Mouse (Mus musculus) heart, embryonic 16.5 days (tissue): ENCODE measurements around the gene Slfn2. TPM values are rescaled to one million over a fixed set of nuclear protein-coding genes. Genes with fewer than 3 reads are reported as not detected.

ENCODE experiments used
- ATAC-seq: fragments of 200-750 bp; cut with Nextera tagmentation; replicated peaks from 2 replicates; pipeline ENCODE4 v1.8.0; 2017; ENCODE audit warnings: moderate number of reproducible peaks; ENCODE audit not compliant: insufficient read depth, low FRiP score; ENCODE audit errors: extremely low read depth
- H3K27ac ChIP-seq: fragments of 300-500 bp; sonication (generic); 2 replicates; pipeline ENCODE4 v1.5.1; 2014; ENCODE audit warnings: mild to moderate bottlenecking, low read length, control low read depth, moderate library complexity
- H3K27me3 ChIP-seq: fragments of 300-500 bp; sonication (generic); 2 replicates; pipeline ENCODE4 v1.6.1; 2014; ENCODE audit warnings: low read length, mixed read lengths; ENCODE audit not compliant: control insufficient read depth, insufficient read depth
- H3K36me3 ChIP-seq: fragments of 300-500 bp; sonication (generic); 2 replicates; pipeline ENCODE4 v1.6.1; 2014; ENCODE audit not compliant: control insufficient read depth, insufficient read depth
- H3K4me1 ChIP-seq: fragments of 300-500 bp; sonication (generic); 2 replicates; pipeline ENCODE4 v1.6.1; 2014; ENCODE audit warnings: low read length, mixed read lengths; ENCODE audit not compliant: control insufficient read depth, insufficient read depth
- H3K4me2 ChIP-seq: fragments of 300-500 bp; sonication (generic); 2 replicates; pipeline ENCODE4 v1.6.1; 2014; ENCODE audit warnings: low read depth, mild to moderate bottlenecking, control low read depth, low read length
- H3K4me3 ChIP-seq: fragments of 300-500 bp; sonication (generic); 2 replicates; pipeline ENCODE4 v1.5.1; 2014; ENCODE audit warnings: mild to moderate bottlenecking, control low read depth, low read length
- H3K9ac ChIP-seq: fragments of 300-500 bp; sonication (generic); 2 replicates; pipeline ENCODE4 v1.6.1; 2014; ENCODE audit warnings: low read length, control low read depth
- H3K9me3 ChIP-seq: fragments of 300-500 bp; sonication (generic); replicated peaks from 2 replicates; pipeline ENCODE4 v1.6.1; 2016; ENCODE audit warnings: low read length; ENCODE audit not compliant: control insufficient read depth
- WGBS: fragments of 180-500 bp; shearing (Covaris S2); extraction: QIAGEN DNeasy Blood & Tissue Kit; methylation state at CpG from one replicate; pipeline ENCODE4 v1.1.7; 2014; 5-methylcytosine and 5-hydroxymethylcytosine counted together
- polyA plus RNA-seq: library from polyadenylated mRNA; unstranded; fragments of >200 nt; fragmentation: Nextera tagmentation; extraction: Ambion mirVana; gene quantifications from 2 replicates; pipeline ENCODE4 v1.2.1, GENCODE M21; 2015

Slfn2 gene
- polyA plus RNA-seq, 1 experiment from 2014 or later, result 7.9 TPM

DNA sequence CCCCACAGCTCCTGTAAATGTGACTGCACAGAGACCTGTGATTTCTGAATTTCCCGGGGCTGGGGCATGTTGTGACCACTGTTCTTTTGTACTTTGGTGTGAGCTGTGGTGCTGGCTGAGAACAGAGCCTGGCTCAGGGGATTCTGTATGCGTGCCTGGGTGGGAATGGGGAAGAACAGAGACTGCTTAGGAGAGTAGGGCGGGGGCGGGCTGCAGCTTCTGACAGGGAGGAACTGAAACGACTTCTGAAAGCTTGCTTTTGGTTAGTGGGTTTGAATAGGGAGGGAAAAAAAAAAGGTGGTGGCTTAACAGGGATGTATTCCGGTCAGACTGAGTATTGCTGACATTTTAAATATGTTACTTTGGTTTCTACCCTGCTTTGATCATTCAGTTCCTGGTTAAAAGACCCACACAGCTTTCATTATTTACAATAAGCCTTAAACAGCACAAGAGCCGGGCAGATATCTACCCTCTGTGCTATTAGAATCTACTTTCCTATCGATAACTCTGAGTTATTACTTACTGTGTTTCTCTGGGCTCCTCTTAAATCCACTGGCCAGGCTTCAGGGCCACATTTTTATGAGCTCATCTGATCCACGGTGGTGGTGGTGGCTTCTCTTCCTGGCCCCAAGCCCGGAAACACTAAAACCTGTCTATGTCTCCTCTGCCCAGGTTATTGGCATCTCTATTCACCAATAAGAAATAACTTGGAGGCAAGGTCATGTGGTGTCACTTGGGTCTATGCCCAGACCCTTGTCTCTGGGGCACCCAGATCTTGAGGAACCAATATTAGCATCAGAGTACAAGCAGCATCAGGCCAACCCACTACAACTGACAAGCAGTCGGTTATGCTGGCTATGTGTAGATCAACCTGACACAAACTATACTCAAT lies 2.0 kb downstream of the Slfn2 start:
- Histone ChIP-seq H3K9ac (peak overlapping the region; percentile 66), H3K4me2 (peak overlapping the region; percentile 58)
- peak; percentile 88 for ATAC-seq

DNA sequence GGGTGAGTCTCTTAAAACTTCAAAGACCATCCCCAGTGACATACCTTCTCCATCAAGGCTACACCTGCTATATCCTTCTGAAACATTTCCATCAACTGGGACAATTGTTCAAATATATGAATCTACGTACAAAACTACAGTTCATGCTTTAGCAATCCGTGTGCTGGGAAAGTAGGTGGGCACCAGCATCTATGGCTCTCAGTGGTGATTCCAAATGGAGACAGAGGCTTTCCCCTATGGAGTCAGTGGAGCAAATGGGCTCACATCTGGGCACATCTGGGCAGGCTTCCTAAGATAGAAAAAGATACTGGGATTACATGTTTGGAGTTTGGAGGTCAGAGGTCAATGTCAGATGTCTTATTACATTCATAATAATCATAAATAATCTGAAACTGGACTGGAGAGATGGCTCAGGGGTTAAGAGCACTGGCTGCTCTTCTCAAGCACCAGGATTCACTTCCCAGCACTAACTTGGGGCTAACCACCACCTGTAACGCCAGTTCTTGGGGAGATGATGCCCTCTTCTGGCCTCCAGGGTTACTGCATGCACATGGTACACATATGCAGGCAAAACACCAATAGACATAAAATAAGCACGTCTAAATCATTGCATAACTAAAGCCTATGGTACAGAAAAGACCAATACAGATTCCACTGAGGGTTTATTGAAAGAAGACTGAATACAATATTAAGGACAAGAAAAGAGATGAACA lies 3.2 kb downstream of the Slfn2 start:
- H3K27ac ChIP-seq, result no peak overlapping the region
- no peak overlapping the region for H3K4me3 ChIP-seq
- no peak overlapping the region for H3K9ac ChIP-seq
- no peaks in the 10 kb centered on the region for H3K36me3 ChIP-seq
- WGBS, result 71% methylated on average over 4 of the region's 4 CpGs
- ATAC-seq, result no peak
- H3K4me2 ChIP-seq, result no peak overlapping the region
- H3K4me1 ChIP-seq, result peaks cover 3% of the 10 kb centered on the region; the same call in 1 of the 2 replicates
- 0 out of 2 replicates have a peak, but pooled peaks cover 3% of the 10 kb centered on the region for H3K9me3 ChIP-seq
- H3K27me3 ChIP-seq, result no peaks in the 10 kb centered on the region

More for the DNA sequence above, 2.0 kb downstream of the Slfn2 start:
- 33% methylated on average over 11 of the region's 11 CpGs for WGBS
- Histone ChIP-seq H3K4me3 (peak overlapping the region; percentile 47), H3K4me1 (peaks cover 3% of the 10 kb centered on the region; the same call in 1 of the 2 replicates), H3K9me3 (0 out of 2 replicates have a peak, but pooled peaks cover 3% of the 10 kb centered on the region), H3K36me3 (no peaks in the 10 kb centered on the region), H3K27me3 (no peaks in the 10 kb centered on the region), H3K27ac (peak overlapping the region; percentile 56)

DNA sequence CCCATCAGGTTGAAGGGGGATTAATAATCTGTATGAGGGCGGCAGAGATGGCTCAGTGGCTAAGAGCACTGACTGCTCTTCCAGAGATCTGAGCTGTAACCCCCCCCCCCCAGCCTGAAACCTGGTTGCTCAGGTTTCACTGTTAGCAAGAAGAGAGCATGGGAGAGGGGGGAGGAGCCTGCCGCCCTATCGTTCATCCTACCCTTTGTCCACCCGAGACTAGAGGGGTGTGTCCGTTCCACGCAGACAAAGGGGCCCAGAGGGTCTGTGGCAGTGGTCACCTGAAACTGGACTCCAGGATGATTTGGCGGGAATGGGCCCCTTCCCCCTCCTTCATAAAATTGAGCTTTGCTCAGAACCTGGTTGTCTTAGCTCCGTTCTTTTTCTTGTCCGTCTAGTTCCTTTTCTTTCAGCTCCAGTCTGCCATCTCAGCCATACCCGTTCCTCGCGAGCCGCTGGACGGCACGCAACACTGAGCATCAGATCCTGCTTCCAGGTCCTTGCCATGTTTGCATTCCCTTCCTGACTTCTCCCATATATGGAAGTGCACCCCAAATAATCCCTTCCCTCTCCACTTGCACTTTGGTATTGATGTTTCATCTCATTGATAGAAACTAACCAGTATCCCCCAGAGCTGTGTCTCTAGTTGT lies 5.5 kb downstream of the Slfn2 start:
- Histone ChIP-seq H3K4me2 (no peak overlapping the region), H3K4me3 (no peak overlapping the region), H3K4me1 (peaks cover 3% of the 10 kb centered on the region; the same call in 1 of the 2 replicates), H3K9me3 (0 out of 2 replicates have a peak, but pooled peaks cover 3% of the 10 kb centered on the region), H3K27ac (no peak overlapping the region), H3K36me3 (no peaks in the 10 kb centered on the region), H3K27me3 (no peaks in the 10 kb centered on the region), H3K9ac (no peak overlapping the region)
- 88% methylated on average over 15 of the region's 15 CpGs for WGBS
- ATAC-seq, result no peak

DNA sequence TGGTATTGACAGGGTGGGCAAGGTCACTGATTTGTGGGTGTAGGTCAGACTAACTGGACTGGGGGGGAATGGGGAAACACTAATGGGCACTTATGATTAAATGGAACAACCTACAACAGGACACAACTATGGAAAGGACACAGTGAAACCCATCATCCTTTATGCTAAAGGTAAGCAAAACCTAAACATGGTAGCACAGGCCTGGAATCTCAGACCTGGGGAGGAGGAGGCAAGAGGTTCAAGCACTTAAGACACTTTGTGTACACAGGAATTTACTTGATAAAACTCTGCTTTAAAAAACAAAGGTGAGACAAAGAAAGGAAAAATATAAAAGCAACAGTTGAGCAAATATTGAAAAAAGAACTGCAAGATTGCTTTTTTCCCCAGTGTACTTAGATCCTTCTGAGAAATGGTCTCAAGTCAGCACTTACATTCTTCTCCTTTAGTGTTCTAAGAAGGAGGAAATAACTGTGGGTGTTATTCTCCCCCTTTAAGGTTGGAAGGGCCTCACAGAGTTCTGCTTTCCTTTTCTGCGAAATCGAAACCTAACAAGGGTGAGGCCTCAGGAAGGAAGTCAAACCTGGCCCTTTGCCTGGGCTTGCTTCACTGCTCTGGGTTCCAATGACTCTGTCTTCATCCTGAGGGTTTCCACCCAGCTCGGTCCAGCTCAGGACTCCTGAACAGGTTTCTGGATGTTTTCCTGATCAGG lies 13.0 kb downstream of the Slfn2 start:
- H3K4me2 ChIP-seq, result peak overlapping the region; percentile 18; the same call in 1 of the 2 replicates
- H3K4me1 ChIP-seq, result peaks cover 8% of the 10 kb centered on the region
- no peaks in the 10 kb centered on the region for H3K9me3 ChIP-seq
- no peaks in the 10 kb centered on the region for H3K36me3 ChIP-seq
- H3K27me3 ChIP-seq, result no peaks in the 10 kb centered on the region
- WGBS, result 33% methylated on average over 3 of the region's 3 CpGs
- H3K27ac ChIP-seq, result peak overlapping the region; percentile 83
- ATAC-seq, result peak; percentile 90
- H3K9ac ChIP-seq, result no peak overlapping the region
- H3K4me3 ChIP-seq, result no peak overlapping the region

DNA sequence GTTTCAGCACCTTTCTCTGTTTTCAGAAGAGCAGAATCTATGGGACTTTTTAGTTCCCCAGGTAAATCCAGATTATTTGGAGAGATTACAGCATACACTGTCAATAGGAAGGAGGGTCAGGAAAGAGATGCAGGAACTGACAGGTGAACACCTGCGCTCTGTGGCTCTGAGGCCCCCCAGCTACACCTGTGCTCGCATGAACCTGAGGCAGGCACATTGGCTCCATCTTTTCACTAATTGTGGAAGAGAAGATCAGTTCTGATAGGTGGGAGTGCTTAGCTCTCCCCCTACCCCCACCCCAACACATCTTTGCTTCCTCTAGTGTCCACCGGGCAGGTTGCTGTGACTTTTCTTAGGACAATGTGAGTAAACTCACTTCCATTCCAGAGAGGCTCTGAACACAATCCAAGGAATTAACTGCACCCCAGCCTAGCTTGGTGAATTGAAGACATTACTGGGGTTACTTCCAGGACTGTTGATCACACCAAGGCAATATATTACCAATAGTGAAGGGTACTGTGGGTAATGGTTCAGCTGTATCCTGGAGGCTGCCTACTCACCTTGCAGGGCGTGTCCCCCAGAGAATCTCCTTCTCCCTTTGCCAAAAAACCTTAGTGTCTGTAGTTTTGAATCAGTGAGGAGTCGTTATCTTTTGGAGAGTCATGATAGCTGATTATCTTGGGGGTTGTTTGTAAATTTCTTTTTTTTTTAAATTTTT lies 13.7 kb downstream of the Slfn2 start:
- H3K27ac ChIP-seq, result peak overlapping the region; percentile 83
- no peak overlapping the region for H3K9ac ChIP-seq
- H3K4me2 ChIP-seq, result peak overlapping the region; percentile 18; the same call in 1 of the 2 replicates
- H3K36me3 ChIP-seq, result no peaks in the 10 kb centered on the region
- H3K4me1 ChIP-seq, result peaks cover 8% of the 10 kb centered on the region
- WGBS, result 76% methylated on average over 5 of the region's 5 CpGs
- H3K27me3 ChIP-seq, result no peaks in the 10 kb centered on the region
- H3K9me3 ChIP-seq, result no peaks in the 10 kb centered on the region
- ATAC-seq, result peak; percentile 56; the same call in 1 of the 2 replicates
- H3K4me3 ChIP-seq, result no peak overlapping the region

DNA sequence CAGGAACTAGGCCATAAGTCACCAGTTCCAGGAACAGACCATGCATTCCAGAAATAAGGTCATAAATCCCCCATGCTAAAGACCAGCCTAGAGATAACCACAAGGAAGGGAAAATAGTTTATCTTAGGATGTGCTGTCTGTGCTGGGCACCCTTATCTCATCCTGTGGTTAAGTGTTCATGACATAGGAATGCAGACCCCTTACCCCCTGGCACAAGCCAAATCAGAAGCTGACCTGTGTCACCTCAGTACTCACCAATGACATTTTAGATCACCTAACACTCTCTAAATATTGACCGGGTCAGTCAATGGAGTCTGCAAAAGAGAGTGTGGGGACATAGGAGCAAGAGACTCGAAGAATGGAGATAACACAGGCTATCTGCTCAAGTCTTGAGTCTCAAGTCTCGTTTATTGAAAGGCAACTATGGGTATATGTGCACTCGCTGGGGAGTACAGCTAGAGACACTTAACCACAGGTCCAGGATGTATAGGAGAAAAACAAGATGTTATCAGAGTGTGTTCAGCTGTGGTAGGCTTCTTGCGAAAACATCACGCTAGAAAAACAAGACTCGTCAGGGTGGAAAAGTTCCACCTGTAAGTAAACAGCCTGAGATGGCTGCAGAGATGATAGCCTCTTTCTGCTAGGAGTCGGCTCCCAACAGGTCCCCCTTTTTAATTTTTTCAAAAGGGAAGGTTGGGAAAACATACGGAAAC lies 14.7 kb downstream of the Slfn2 start:
- H3K4me3 ChIP-seq, result no peak overlapping the region
- peaks cover 8% of the 10 kb centered on the region for H3K4me1 ChIP-seq
- H3K27ac ChIP-seq, result peak overlapping the region; percentile 83
- 43% methylated on average over 9 of the region's 9 CpGs for WGBS
- H3K36me3 ChIP-seq, result no peaks in the 10 kb centered on the region
- H3K4me2 ChIP-seq, result no peak overlapping the region
- peaks cover 4% of the 10 kb centered on the region; the same call in 1 of the 2 replicates for H3K9me3 ChIP-seq
- H3K27me3 ChIP-seq, result no peaks in the 10 kb centered on the region
- ATAC-seq, result peak; percentile 37; the same call in 1 of the 2 replicates
- no peak overlapping the region for H3K9ac ChIP-seq

DNA sequence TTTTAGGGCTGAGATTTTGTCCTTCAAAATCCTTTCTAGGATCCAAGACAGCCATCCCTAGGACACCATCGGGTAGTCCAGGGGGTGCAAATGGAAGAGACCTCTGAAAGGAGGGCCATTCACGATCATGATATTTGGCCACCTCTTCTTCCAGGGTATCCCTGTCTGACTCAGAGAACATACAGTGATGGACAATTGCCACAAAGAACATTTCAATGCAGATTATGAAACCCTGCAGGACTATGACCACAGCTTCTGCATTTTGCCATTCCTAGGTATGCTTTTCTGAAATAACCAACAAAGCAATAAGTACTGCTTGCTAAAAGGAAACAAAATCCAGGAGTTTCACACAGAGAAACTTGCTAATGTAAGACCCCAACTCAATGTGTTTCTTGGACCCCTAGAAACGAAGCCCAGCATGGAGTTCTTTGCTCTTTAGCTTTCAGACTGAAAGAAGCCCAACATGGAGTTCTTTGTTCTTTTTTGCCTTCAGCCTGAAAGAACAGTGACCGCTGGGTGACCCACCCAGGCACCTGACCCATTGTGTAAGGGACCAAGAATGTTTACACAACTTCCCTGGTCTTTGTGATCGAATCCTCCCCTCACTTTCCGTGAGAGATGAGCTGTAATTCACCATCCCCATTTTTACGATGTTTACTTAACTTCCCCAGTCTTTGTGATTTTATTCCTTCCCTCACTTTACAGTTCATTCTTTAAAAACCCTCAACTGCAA lies 18.0 kb downstream of the Slfn2 start:
- Histone ChIP-seq H3K4me3 (no peak overlapping the region), H3K27me3 (no peaks in the 10 kb centered on the region), H3K9ac (no peak overlapping the region), H3K36me3 (no peaks in the 10 kb centered on the region), H3K4me2 (no peak overlapping the region), H3K9me3 (peaks cover 4% of the 10 kb centered on the region; the same call in 1 of the 2 replicates), H3K4me1 (peaks cover 8% of the 10 kb centered on the region), H3K27ac (no peak overlapping the region)
- 71% methylated on average over 7 of the region's 7 CpGs for WGBS
- no peak for ATAC-seq
